Mouse (Mus musculus) lung, postnatal 0 days (tissue): ENCODE data around the gene Mrrf. TPM values are rescaled to one million over a fixed set of nuclear protein-coding genes. Genes with fewer than 3 reads are reported as not detected.
A peak's percentile ranks its signal among the peaks of the same experiment; 100 is the strongest.

Source experiments
- ATAC-seq: fragments of 200-750 bp; cut with Nextera tagmentation; 2 replicates; pipeline ENCODE4 v1.8.0; 2017; ENCODE audit warnings: moderate library complexity
- DNase-seq: peaks from one replicate; pipeline ENCODE4 v3.0.0-alpha.2; 2016; ENCODE audit warnings: low spot score
- H3K27ac ChIP-seq: fragments of 300-500 bp; sonication (generic); 2 replicates; pipeline ENCODE4 v1.5.1; 2014; ENCODE audit warnings: antibody characterized with exemption, mild to moderate bottlenecking, low read length, mixed read lengths
- H3K27me3 ChIP-seq: fragments of 300-500 bp; sonication (generic); replicated peaks from 2 replicates; pipeline ENCODE4 v1.6.1; 2014; ENCODE audit warnings: low read length, mixed read lengths; ENCODE audit not compliant: insufficient read depth
- H3K36me3 ChIP-seq: fragments of 300-500 bp; sonication (generic); 2 replicates; pipeline ENCODE4 v1.6.1; 2014; ENCODE audit warnings: low read length, mixed read lengths; ENCODE audit not compliant: insufficient read depth
- H3K4me1 ChIP-seq: fragments of 300-500 bp; sonication (generic); 2 replicates; pipeline ENCODE4 v1.6.1; 2014; ENCODE audit warnings: antibody characterized with exemption, low read depth, low read length, mixed read lengths; ENCODE audit not compliant: insufficient read depth
- H3K4me2 ChIP-seq: fragments of 300-500 bp; sonication (generic); replicated peaks from 2 replicates; pipeline ENCODE4 v1.6.1; 2014; ENCODE audit warnings: low read depth, mild to moderate bottlenecking, low read length, moderate library complexity, mixed read lengths
- H3K4me3 ChIP-seq: fragments of 300-500 bp; sonication (generic); 2 replicates; pipeline ENCODE4 v1.5.1; 2014; ENCODE audit warnings: low read depth, low read length
- H3K9ac ChIP-seq: fragments of 300-500 bp; sonication (generic); replicated peaks from 2 replicates; pipeline ENCODE4 v1.6.1; 2014; ENCODE audit warnings: low read depth, mild to moderate bottlenecking
- H3K9me3 ChIP-seq: fragments of 300-500 bp; sonication (generic); 2 replicates; pipeline ENCODE4 v1.6.1; 2016; ENCODE audit warnings: low read length, mixed read lengths
- CTCF ChIP-seq: IDR thresholded peaks from 2 replicates; pipeline ENCODE4 v1.5.1; 2016; ENCODE audit warnings: antibody characterized with exemption, mild to moderate bottlenecking
- EP300 ChIP-seq: IDR thresholded peaks from 2 replicates; pipeline ENCODE4 v1.6.1; 2016; ENCODE audit warnings: antibody characterized with exemption, mild to moderate bottlenecking, control low read depth
- WGBS: fragments of 180-500 bp; shearing (Covaris S2); extraction: QIAGEN DNeasy Blood & Tissue Kit; methylation state at CpG from one replicate; pipeline ENCODE4 v1.1.7; 2014; 5-methylcytosine and 5-hydroxymethylcytosine counted together
- polyA plus RNA-seq: library from polyadenylated mRNA; unstranded; fragments of >200 nt; fragmentation: Nextera tagmentation; extraction: Ambion mirVana; gene quantifications from 2 replicates; pipeline ENCODE4 v1.2.1, GENCODE M21; 2015

Gene Mrrf
- polyA plus RNA-seq, 1 experiment from 2014 or later, result 24.2 TPM

DNA sequence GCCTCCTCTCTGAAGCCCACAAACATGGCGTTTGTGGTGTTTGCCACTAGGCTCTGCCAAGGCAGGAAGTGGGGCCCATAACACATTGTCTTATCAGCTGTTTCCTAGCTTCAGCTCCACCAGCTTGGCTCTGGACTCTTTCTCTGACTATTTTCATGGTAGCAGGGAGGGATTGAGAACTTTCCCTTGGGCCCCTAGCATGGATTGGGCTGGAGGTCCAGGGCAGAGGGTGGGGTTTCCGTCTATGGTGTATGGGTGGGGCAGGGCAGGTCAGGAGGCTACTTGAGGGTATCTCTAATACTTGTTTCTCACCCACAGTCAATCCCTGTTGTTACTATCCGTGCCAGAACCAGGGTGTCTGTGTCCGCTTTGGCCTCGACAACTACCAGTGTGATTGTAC is 100.7 kb downstream of the Mrrf start:
- ATAC-seq, result no peak
- WGBS, result 68% methylated on average over 5 of the region's 5 CpGs

DNA sequence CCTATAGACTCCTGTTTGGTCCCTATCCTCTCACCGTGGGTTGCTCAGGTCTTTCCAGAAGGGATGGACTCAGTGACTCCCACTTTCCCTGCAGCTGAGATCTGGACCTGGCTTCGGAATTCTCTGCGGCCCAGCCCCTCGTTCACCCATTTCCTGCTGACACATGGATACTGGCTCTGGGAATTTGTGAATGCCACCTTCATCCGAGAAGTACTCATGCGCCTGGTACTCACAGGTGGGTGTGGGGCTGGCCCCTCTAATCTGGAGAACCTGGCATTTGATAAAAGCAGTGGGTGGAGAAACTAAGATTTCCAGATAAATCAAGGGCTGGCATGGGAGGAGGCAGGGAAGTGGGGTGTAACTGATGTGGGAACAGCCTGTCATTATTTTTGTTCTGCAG is 101.4 kb downstream of the Mrrf start:
- H3K9ac ChIP-seq, result no peak overlapping the region
- H3K36me3 ChIP-seq, result peaks cover 19% of the 10 kb centered on the region; the same call in 1 of the 2 replicates
- H3K4me2 ChIP-seq, result no peak overlapping the region
- no peak overlapping the region for H3K4me3 ChIP-seq
- ATAC-seq, result peak; percentile 30
- no peaks in the 10 kb centered on the region for H3K27me3 ChIP-seq
- H3K9me3 ChIP-seq, result no peaks in the 10 kb centered on the region
- H3K27ac ChIP-seq, result peak overlapping the region; percentile 20; the same call in 1 of the 2 replicates
- H3K4me1 ChIP-seq, result peaks cover 32% of the 10 kb centered on the region
- DNase-seq, result no peak
- TF ChIP-seq EP300 (no peak), CTCF (no peak)
- WGBS, result 67% methylated on average over 6 of the region's 6 CpGs

More for the DNA sequence above, 100.7 kb downstream of the Mrrf start:
- H3K4me1 ChIP-seq, result peaks cover 32% of the 10 kb centered on the region
- no peak overlapping the region for H3K9ac ChIP-seq
- no peaks in the 10 kb centered on the region for H3K9me3 ChIP-seq
- no peak overlapping the region for H3K4me3 ChIP-seq
- no peaks in the 10 kb centered on the region for H3K27me3 ChIP-seq
- peaks cover 14% of the 10 kb centered on the region; the same call in 1 of the 2 replicates for H3K36me3 ChIP-seq
- DNase-seq, result no peak
- TF ChIP-seq EP300, result no peak
- no peak for TF ChIP-seq CTCF
- no peak overlapping the region for H3K4me2 ChIP-seq
- H3K27ac ChIP-seq, result peak overlapping the region; percentile 66; the same call in 1 of the 2 replicates

DNA sequence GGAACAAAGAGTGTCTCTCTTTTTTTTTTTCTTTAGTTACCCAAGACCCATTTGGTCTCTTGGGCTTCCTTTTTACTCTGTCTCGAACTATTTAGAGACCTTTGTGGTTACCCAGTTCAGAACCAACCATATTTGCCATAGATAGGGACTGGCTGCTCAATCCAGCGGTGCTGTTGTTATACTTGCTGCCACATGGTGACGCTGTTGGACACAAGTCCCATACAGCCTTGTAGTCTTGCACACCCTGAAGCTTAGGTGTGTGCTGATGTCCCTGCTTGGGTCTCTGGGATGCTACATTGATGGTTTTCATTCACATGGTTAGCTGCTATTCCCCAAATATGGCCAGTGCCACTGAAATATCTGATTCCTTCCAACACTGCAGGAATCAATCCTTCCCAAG is 102.3 kb downstream of the Mrrf start:
- Histone ChIP-seq H3K4me3 (no peak overlapping the region), H3K27me3 (no peaks in the 10 kb centered on the region), H3K9me3 (no peaks in the 10 kb centered on the region), H3K4me1 (peaks cover 32% of the 10 kb centered on the region), H3K36me3 (peaks cover 19% of the 10 kb centered on the region; the same call in 1 of the 2 replicates), H3K27ac (no peak overlapping the region), H3K4me2 (no peak overlapping the region), H3K9ac (no peak overlapping the region)
- 73% methylated on average over 3 of the region's 3 CpGs for WGBS
- ATAC-seq (no peak), DNase-seq (no peak)
- no peak for TF ChIP-seq EP300
- TF ChIP-seq CTCF, result peak; percentile 47

DNA sequence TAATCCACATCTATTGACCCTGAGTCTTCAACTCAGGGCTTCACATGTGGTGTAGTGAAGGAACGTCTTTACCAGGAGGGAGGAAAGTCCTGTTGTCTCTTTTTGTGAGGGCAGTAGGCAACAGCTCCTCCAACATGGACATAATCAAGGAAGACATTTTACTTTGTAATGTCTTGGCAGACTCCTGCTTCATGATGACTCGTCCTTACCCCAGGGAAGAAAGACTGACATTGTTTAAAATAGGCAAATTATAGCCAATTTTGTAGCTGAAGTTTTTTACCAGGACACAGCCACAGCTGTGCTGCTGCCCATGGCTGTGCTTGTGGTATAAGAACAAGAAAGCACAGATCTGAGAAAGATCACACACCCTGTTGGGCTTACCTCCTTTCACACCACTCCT is 102.8 kb downstream of the Mrrf start:
- WGBS, result 86% methylated on average over 2 of the region's 2 CpGs
- ATAC-seq, result no peak

More for the DNA sequence above, 102.8 kb downstream of the Mrrf start:
- peaks cover 29% of the 10 kb centered on the region for H3K4me1 ChIP-seq
- H3K27me3 ChIP-seq, result no peaks in the 10 kb centered on the region
- H3K4me3 ChIP-seq, result no peak overlapping the region
- TF ChIP-seq CTCF, result no peak
- H3K9me3 ChIP-seq, result no peaks in the 10 kb centered on the region
- no peak overlapping the region for H3K27ac ChIP-seq
- peaks cover 19% of the 10 kb centered on the region; the same call in 1 of the 2 replicates for H3K36me3 ChIP-seq
- H3K4me2 ChIP-seq, result no peak overlapping the region
- DNase-seq, result no peak
- no peak overlapping the region for H3K9ac ChIP-seq

Other genes with a start within 250 kb of the Mrrf start
- 1.7 and 2.1 TPM in 2 replicates for gene Ttll11, start 156.5 kb upstream of the Mrrf start, polyA plus RNA-seq
- 202 and 228 TPM in 2 replicates for gene Ndufa8, start 87.0 kb upstream of the Mrrf start, polyA plus RNA-seq
- gene Morn5, start 86.9 kb upstream of the Mrrf start, polyA plus RNA-seq, result 5.3 and 6.7 TPM in 2 replicates
- 1.7 and 2.0 TPM in 2 replicates for gene Lhx6, start 31.0 kb upstream of the Mrrf start, polyA plus RNA-seq
- gene Rbm18, start 384 bp downstream of the Mrrf start, polyA plus RNA-seq, result 60.5 and 64.2 TPM in 2 replicates
- gene Ptgs1, start 94.0 kb downstream of the Mrrf start, polyA plus RNA-seq, result 111 and 116 TPM in 2 replicates
- gene Olfr338, start 237.1 kb downstream of the Mrrf start, polyA plus RNA-seq, result not detected in 2 replicates